Mouse (Mus musculus) G1E (cell line): ENCODE results near the gene March4. TPM values are rescaled to one million over a fixed set of nuclear protein-coding genes. Genes with fewer than 3 reads are reported as not detected.
A peak's percentile ranks its signal among the peaks of the same experiment; 100 is the strongest.

Experiments used
- ATAC-seq: 2 replicates; pipeline ENCODE4 v1.8.0; 2016; ENCODE audit warnings: mild to moderate bottlenecking; ENCODE audit not compliant: insufficient number of reproducible peaks, poor library complexity, low FRiP score, severe bottlenecking; ENCODE audit errors: extremely low read depth
- DNase-seq: peaks from one replicate; pipeline ENCODE4 v3.0.0; 2012; ENCODE audit warnings: low spot score
- H3K27me3 ChIP-seq: 2 replicates; pipeline ENCODE4 v1.6.1; 2012; ENCODE audit warnings: mild to moderate bottlenecking, low read length, inconsistent platforms; ENCODE audit not compliant: insufficient read depth
- H3K36me3 ChIP-seq: replicated peaks from 2 replicates; pipeline ENCODE3; 2012; ENCODE audit warnings: mild to moderate bottlenecking, inconsistent platforms
- H3K4me1 ChIP-seq: 2 replicates; pipeline ENCODE4 v1.6.1; 2012; ENCODE audit warnings: low read depth, low read length, inconsistent platforms, mixed read lengths; ENCODE audit not compliant: insufficient read depth
- H3K4me3 ChIP-seq: 2 replicates; pipeline ENCODE4 v1.5.1; 2012; ENCODE audit warnings: low read depth, mild to moderate bottlenecking, inconsistent platforms, low read length, moderate library complexity, mixed read lengths
- H3K9me3 ChIP-seq: replicated peaks from 2 replicates; pipeline ENCODE4 v1.6.1; 2012; ENCODE audit warnings: inconsistent platforms
- CTCF ChIP-seq: IDR thresholded peaks from 2 replicates; pipeline ENCODE4 v1.5.1; 2012; ENCODE audit warnings: low read depth, low read length, inconsistent platforms, mixed read lengths
- GATA1 ChIP-seq: IDR thresholded peaks from 2 replicates; pipeline ENCODE4 v1.6.1; 2012; ENCODE audit warnings: borderline replicate concordance, low read length, inconsistent platforms, mixed read lengths
- GATA2 ChIP-seq: IDR thresholded peaks from 2 replicates; pipeline ENCODE4 v1.6.1; 2012; ENCODE audit warnings: low read depth, low read length, inconsistent platforms, borderline replicate concordance
- POLR2AphosphoS5 ChIP-seq: IDR thresholded peaks from 2 replicates; pipeline ENCODE4 v1.6.1; 2012; ENCODE audit warnings: low read depth, low read length, inconsistent platforms; ENCODE audit not compliant: insufficient replicate concordance
- TAL1 ChIP-seq: conservative IDR thresholded peaks from 2 replicates; pipeline ENCODE4 v1.6.1; 2012; ENCODE audit warnings: low read depth, low read length, inconsistent platforms, mixed read lengths
- polyA plus RNA-seq: library from polyadenylated mRNA; stranded (reverse); fragments of >175 nt; gene quantifications from 2 replicates; pipeline ENCODE4 v1.2.3, GENCODE M21; 2012
- total RNA-seq, 2 experiments: library from RNA; stranded (forward) in 1 of 2; stranded (reverse) in 1 of 2; fragments of 200-1000 nt in 1 of 2; fragments of >200 nt in 1 of 2; fragmentation: Nextera tagmentation in 1 of 2; gene quantifications; 2 replicates each; pipeline ENCODE4 v1.2.3; 2014 to 2017

The March4 gene
- total and polyA plus RNA-seq, 3 experiments = 0.05 TPM; not detected in 2

GRCm38 (mm10) chr1:72577481-72577922 lies 40.8 kb upstream of the March4 start:
- peaks cover 7% of the 10 kb centered on the region; the same call in 1 of the 2 replicates for H3K4me1 ChIP-seq
- no peak for ATAC-seq
- H3K9me3 ChIP-seq = no peaks in the 10 kb centered on the region
- DNase-seq = no peak
- TF ChIP-seq POLR2AphosphoS5 = no peak
- no peak for TF ChIP-seq CTCF
- TF ChIP-seq GATA2 = no peak
- TF ChIP-seq GATA1 = no peak
- TF ChIP-seq TAL1 = no peak
- H3K27me3 ChIP-seq = peaks cover 37% of the 10 kb centered on the region
- no peak overlapping the region for H3K4me3 ChIP-seq
- no peaks in the 10 kb centered on the region for H3K36me3 ChIP-seq

DNA sequence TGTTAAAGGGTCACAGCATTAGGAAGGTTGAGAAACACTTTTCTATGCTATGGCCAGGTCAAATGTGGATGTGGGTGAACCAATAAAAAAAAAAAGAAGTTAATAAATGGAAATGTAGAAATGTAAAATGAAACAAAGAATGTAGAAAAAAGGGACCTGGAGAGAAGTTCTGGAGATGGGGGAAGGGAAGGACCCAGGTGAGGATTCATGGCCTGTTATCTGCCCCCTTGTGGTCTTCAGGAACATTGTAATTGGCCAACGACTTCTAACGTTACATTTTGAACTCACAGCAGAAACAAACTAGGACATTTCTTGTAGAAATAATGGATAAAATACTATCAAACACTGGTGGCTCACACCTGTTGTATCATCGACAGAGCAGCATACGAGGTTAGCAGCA lies 38.4 kb upstream of the March4 start:
- Histone ChIP-seq H3K4me3 (no peak overlapping the region), H3K36me3 (no peaks in the 10 kb centered on the region), H3K4me1 (peaks cover 7% of the 10 kb centered on the region; the same call in 1 of the 2 replicates), H3K9me3 (no peaks in the 10 kb centered on the region), H3K27me3 (peaks cover 48% of the 10 kb centered on the region)
- DNase-seq (no peak), ATAC-seq (no peak)
- TF ChIP-seq GATA1 = no peak

GRCm38 (mm10) chr1:72574608-72575007 lies 37.9 kb upstream of the March4 start:
- Histone ChIP-seq H3K4me3 (no peak overlapping the region), H3K27me3 (peaks cover 48% of the 10 kb centered on the region), H3K36me3 (no peaks in the 10 kb centered on the region), H3K9me3 (no peaks in the 10 kb centered on the region), H3K4me1 (peaks cover 7% of the 10 kb centered on the region; the same call in 1 of the 2 replicates)
- TF ChIP-seq TAL1 (no peak), CTCF (no peak), GATA1 (no peak), POLR2AphosphoS5 (no peak)
- DNase-seq (no peak), ATAC-seq (no peak)

DNA sequence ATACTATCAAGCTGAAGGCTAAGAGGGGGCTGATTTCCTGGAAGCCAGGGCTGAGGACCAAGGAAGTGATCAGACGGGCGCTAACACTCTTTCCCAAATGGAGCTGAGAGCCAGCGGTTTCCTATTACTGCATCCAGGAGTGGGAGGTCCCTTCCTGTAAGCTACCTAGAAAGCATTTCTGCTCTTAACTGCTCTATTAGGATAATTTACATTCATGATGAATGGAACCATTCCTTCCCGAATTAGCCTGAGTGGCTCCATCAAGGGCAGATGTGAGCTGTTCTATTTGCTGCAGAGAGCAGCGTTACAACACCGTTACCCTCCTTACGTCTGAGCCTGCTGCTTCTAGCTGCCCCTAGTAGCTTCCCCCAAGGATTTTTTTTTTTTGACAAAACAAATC lies 37.3 kb upstream of the March4 start:
- no peak for TF ChIP-seq CTCF
- no peak for TF ChIP-seq GATA1
- no peak for TF ChIP-seq TAL1
- TF ChIP-seq POLR2AphosphoS5 = no peak
- TF ChIP-seq GATA2 = no peak
- no peak overlapping the region for H3K4me3 ChIP-seq
- peaks cover 5% of the 10 kb centered on the region; the same call in 1 of the 2 replicates for H3K4me1 ChIP-seq
- H3K36me3 ChIP-seq = no peaks in the 10 kb centered on the region
- DNase-seq (no peak), ATAC-seq (no peak)
- peaks cover 46% of the 10 kb centered on the region for H3K27me3 ChIP-seq
- H3K9me3 ChIP-seq = no peaks in the 10 kb centered on the region

DNA sequence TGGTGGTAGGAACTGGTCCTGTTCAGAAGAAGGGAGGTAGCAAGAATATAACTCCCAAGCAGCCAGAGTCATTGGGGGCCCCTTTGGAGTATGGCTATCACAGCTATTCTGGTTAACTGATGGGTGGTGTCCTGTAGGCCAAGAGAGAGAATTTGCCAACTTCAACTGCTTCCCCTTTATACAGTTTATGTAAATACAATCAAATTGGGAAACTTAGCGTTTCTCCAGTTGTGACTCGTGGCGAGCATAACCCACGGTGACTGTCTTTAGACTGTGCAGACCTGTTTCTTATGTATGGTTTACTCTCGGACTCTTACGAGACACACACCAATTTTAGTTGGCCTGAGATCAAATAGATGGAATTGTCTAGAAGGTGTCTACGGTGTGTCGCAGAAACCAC lies 32.0 kb upstream of the March4 start:
- H3K4me3 ChIP-seq = no peak overlapping the region
- TF ChIP-seq GATA1 = no peak
- TF ChIP-seq CTCF = no peak
- peaks cover 15% of the 10 kb centered on the region; the same call in 1 of the 2 replicates for H3K27me3 ChIP-seq
- H3K9me3 ChIP-seq = no peaks in the 10 kb centered on the region
- no peaks in the 10 kb centered on the region for H3K36me3 ChIP-seq
- DNase-seq (no peak), ATAC-seq (no peak)
- peaks cover 3% of the 10 kb centered on the region for H3K4me1 ChIP-seq

GRCm38 (mm10) chr1:72567056-72567455 lies 30.3 kb upstream of the March4 start:
- Histone ChIP-seq H3K4me1 (peaks cover 3% of the 10 kb centered on the region), H3K27me3 (peaks cover 11% of the 10 kb centered on the region; the same call in 1 of the 2 replicates), H3K36me3 (no peaks in the 10 kb centered on the region), H3K9me3 (no peaks in the 10 kb centered on the region), H3K4me3 (no peak overlapping the region)
- DNase-seq (no peak), ATAC-seq (no peak)
- TF ChIP-seq CTCF (no peak), GATA1 (no peak), POLR2AphosphoS5 (no peak), TAL1 (no peak), GATA2 (no peak)

- DNase-seq (no peak), ATAC-seq (peak; percentile 57)
- no peaks in the 10 kb centered on the region for H3K9me3 ChIP-seq
- H3K36me3 ChIP-seq = no peaks in the 10 kb centered on the region
- TF ChIP-seq POLR2AphosphoS5 (no peak), TAL1 (0 out of 2 replicates have a peak, but pooled peaks have one; percentile 17)
- H3K4me1 ChIP-seq = peaks cover 3% of the 10 kb centered on the region
- no peak overlapping the region for H3K4me3 ChIP-seq
- H3K27me3 ChIP-seq = peaks cover 4% of the 10 kb centered on the region; the same call in 1 of the 2 replicates
Measured at GRCm38 (mm10) chr1:72564334-72564962, 27.7 kb upstream of the March4 start.
